Mouse (Mus musculus): ENCODE results near the gene Lrrtm4. TPM values are rescaled to one million over a fixed set of nuclear protein-coding genes. Genes with fewer than 3 reads are reported as not detected.

Lrrtm4 gene
- polyA plus RNA-seq, 1 experiment, result not detected

- no peak overlapping the region for H3K4me3 ChIP-seq (ENCODE audit: low read depth, low read length)
- 53% methylated on average over 1 of the region's 1 CpGs for WGBS
- H3K27me3 ChIP-seq (ENCODE audit: control insufficient read depth, insufficient read depth, low read length), result no peaks in the 10 kb centered on the region
- TF ChIP-seq CTCF (IDR thresholded peaks at IDR 0.05; ENCODE audit: extremely low read depth, insufficient read length, insufficient replicate concordance, low read depth, low read length), result no peak
- TF ChIP-seq POLR2A (IDR thresholded peaks at IDR 0.05; ENCODE audit: low read depth, low read length), result no peak
- H3K36me3 ChIP-seq (ENCODE audit: control insufficient read depth, insufficient read depth, low read length), result no peaks in the 10 kb centered on the region
- H3K27ac ChIP-seq (ENCODE audit: insufficient read depth, low read depth, low read length), result no peak overlapping the region
- no peaks in the 10 kb centered on the region for H3K4me1 ChIP-seq (ENCODE audit: control insufficient read depth, insufficient read depth, insufficient read length, low read length)
Observed at GRCm38 (mm10) chr6:80186791-80187190, 168.1 kb downstream of the Lrrtm4 start.

DNA sequence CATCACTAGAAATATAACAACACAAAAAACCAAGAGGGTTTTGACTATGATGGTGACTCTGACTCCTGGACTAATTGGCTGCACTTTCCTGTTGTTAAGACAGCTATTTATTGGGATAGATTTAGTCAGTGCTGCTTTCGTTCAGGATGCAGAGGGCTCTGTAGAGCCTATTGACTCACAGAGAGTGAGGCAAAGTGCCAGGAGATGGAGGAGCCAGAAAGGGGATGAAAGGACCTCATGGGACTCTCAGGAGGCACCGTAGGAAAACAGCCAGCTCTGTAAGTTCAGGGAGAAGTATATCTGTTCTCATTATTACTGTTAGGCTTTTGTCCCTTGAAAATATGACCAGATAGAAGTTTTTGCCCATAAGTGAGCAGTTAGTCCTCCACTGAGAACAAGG is 190.8 kb downstream of the Lrrtm4 start:
- TF ChIP-seq POLR2A (IDR thresholded peaks at IDR 0.05; ENCODE audit: low read depth, low read length) (no peak), CTCF (IDR thresholded peaks at IDR 0.05; ENCODE audit: extremely low read depth, insufficient read length, insufficient replicate concordance, low read depth, low read length) (no peak)
- Histone ChIP-seq H3K36me3 (ENCODE audit: control insufficient read depth, insufficient read depth, low read length) (no peaks in the 10 kb centered on the region), H3K4me3 (ENCODE audit: low read depth, low read length) (no peak overlapping the region), H3K27me3 (ENCODE audit: control insufficient read depth, insufficient read depth, low read length) (no peaks in the 10 kb centered on the region), H3K4me1 (ENCODE audit: control insufficient read depth, insufficient read depth, insufficient read length, low read length) (no peaks in the 10 kb centered on the region), H3K27ac (ENCODE audit: insufficient read depth, low read depth, low read length) (no peak overlapping the region)
- 55% methylated on average over 2 of the region's 2 CpGs for WGBS

GRCm38 (mm10) chr6:80210281-80210680 is 191.6 kb downstream of the Lrrtm4 start:
- WGBS, result 92% methylated on average over 5 of the region's 5 CpGs
- H3K36me3 ChIP-seq (ENCODE audit: control insufficient read depth, insufficient read depth, low read length), result no peaks in the 10 kb centered on the region
- no peaks in the 10 kb centered on the region for H3K4me1 ChIP-seq (ENCODE audit: control insufficient read depth, insufficient read depth, insufficient read length, low read length)
- H3K27me3 ChIP-seq (ENCODE audit: control insufficient read depth, insufficient read depth, low read length), result no peaks in the 10 kb centered on the region
- H3K4me3 ChIP-seq (ENCODE audit: low read depth, low read length), result no peak overlapping the region
- TF ChIP-seq POLR2A (IDR thresholded peaks at IDR 0.05; ENCODE audit: low read depth, low read length) (no peak), CTCF (IDR thresholded peaks at IDR 0.05; ENCODE audit: extremely low read depth, insufficient read length, insufficient replicate concordance, low read depth, low read length) (no peak)
- H3K27ac ChIP-seq (ENCODE audit: insufficient read depth, low read depth, low read length), result no peak overlapping the region

DNA sequence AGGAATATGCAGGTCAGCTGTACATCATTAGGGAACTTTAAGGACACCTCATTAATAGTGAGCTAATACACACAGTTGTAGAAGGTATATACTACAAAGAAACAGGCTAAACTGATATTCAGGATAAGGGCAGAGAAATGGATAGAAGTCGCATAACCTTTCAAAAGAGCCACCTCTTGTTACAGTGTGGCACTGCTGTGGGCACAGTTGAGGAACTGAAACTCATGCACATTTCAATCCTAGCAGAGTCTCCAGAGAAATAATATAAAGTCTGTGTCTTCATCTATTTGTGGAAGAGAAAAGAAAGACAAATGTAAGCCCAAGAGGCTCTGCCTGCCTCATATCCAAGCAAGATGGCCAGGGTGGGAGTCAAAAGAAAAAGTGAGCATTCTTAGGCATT is 242.9 kb downstream of the Lrrtm4 start:
- WGBS, result 90% methylated on average over 1 of the region's 1 CpGs
- H3K27me3 ChIP-seq (ENCODE audit: control insufficient read depth, insufficient read depth, low read length), result no peaks in the 10 kb centered on the region
- H3K27ac ChIP-seq (ENCODE audit: insufficient read depth, low read depth, low read length), result no peak overlapping the region
- TF ChIP-seq POLR2A (IDR thresholded peaks at IDR 0.05; ENCODE audit: low read depth, low read length) (no peak), CTCF (IDR thresholded peaks at IDR 0.05; ENCODE audit: extremely low read depth, insufficient read length, insufficient replicate concordance, low read depth, low read length) (no peak)
- H3K36me3 ChIP-seq (ENCODE audit: control insufficient read depth, insufficient read depth, low read length), result no peaks in the 10 kb centered on the region
- H3K4me3 ChIP-seq (ENCODE audit: low read depth, low read length), result no peak overlapping the region
- no peaks in the 10 kb centered on the region for H3K4me1 ChIP-seq (ENCODE audit: control insufficient read depth, insufficient read depth, insufficient read length, low read length)

DNA sequence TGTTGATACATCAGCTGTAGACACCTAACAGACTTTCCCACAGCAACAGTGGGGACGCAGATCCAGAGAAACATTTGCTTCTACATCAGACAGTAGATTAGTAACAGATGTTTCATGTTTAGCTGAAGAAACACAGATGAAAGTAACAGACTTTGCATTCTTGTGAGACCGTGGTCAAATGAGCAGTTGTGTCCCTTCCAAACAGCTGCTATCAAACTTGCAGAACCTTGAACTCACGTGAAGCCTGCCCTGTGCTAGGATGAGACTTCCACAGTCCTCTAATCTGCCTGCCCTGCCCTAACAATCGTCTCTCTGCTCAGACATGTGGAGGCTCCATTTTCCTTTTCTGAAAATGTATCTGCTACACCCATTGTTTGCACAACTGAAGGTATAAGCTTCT is 245.3 kb downstream of the Lrrtm4 start:
- H3K4me3 ChIP-seq (ENCODE audit: low read depth, low read length), result no peak overlapping the region
- H3K4me1 ChIP-seq (ENCODE audit: control insufficient read depth, insufficient read depth, insufficient read length, low read length), result no peaks in the 10 kb centered on the region
- H3K36me3 ChIP-seq (ENCODE audit: control insufficient read depth, insufficient read depth, low read length), result no peaks in the 10 kb centered on the region
- H3K27ac ChIP-seq (ENCODE audit: insufficient read depth, low read depth, low read length), result no peak overlapping the region
- TF ChIP-seq CTCF (IDR thresholded peaks at IDR 0.05; ENCODE audit: extremely low read depth, insufficient read length, insufficient replicate concordance, low read depth, low read length) (no peak), POLR2A (IDR thresholded peaks at IDR 0.05; ENCODE audit: low read depth, low read length) (no peak)
- no peaks in the 10 kb centered on the region for H3K27me3 ChIP-seq (ENCODE audit: control insufficient read depth, insufficient read depth, low read length)
- WGBS, result 59% methylated on average over 4 of the region's 4 CpGs

DNA sequence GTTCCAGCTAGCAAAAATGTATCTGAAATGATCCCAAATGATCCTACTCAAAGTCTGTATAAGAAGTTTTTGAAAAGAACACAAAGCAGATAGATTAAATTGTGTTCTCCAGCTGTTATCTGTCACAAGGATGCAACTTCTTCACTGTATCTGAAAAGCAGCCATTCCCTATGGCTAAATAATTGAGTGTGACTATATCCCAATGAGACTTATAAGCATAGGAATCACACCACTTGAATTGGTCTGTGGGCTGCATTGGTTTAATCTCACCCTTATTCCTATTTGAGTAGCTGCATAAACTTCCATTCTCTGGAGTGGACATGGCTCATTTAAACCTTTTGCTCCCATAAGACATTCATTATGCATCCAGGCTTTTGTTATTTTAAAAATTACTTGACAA is 245.9 kb downstream of the Lrrtm4 start:
- H3K27ac ChIP-seq (ENCODE audit: insufficient read depth, low read depth, low read length), result no peak overlapping the region
- no peak overlapping the region for H3K4me3 ChIP-seq (ENCODE audit: low read depth, low read length)
- H3K36me3 ChIP-seq (ENCODE audit: control insufficient read depth, insufficient read depth, low read length), result no peaks in the 10 kb centered on the region
- TF ChIP-seq CTCF (IDR thresholded peaks at IDR 0.05; ENCODE audit: extremely low read depth, insufficient read length, insufficient replicate concordance, low read depth, low read length), result no peak
- no peak for TF ChIP-seq POLR2A (IDR thresholded peaks at IDR 0.05; ENCODE audit: low read depth, low read length)
- H3K27me3 ChIP-seq (ENCODE audit: control insufficient read depth, insufficient read depth, low read length), result no peaks in the 10 kb centered on the region
- no peaks in the 10 kb centered on the region for H3K4me1 ChIP-seq (ENCODE audit: control insufficient read depth, insufficient read depth, insufficient read length, low read length)

DNA sequence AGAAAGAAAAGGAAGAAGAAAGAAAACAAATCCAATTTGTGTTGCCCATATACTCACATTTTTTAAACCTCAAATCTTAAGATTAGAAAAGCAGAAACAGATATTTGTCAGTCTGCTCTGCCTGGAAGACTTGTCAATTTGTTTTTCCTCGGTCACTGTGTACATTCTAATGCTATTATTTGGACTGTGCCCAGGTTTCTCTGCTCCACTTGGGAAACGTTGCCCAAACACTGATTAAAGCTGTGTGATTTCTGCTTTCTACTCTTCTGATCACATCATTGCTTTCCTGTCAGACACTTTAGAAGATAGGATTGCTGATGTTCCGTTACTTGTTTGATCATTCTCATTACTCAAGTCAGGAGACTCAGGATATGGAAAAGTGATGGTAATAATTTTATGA is 247.1 kb downstream of the Lrrtm4 start:
- no peak overlapping the region for H3K4me3 ChIP-seq (ENCODE audit: low read depth, low read length)
- no peak for TF ChIP-seq CTCF (IDR thresholded peaks at IDR 0.05; ENCODE audit: extremely low read depth, insufficient read length, insufficient replicate concordance, low read depth, low read length)
- no peak for TF ChIP-seq POLR2A (IDR thresholded peaks at IDR 0.05; ENCODE audit: low read depth, low read length)
- no peaks in the 10 kb centered on the region for H3K27me3 ChIP-seq (ENCODE audit: control insufficient read depth, insufficient read depth, low read length)
- no peak overlapping the region for H3K27ac ChIP-seq (ENCODE audit: insufficient read depth, low read depth, low read length)
- 30% methylated on average over 3 of the region's 3 CpGs for WGBS
- H3K36me3 ChIP-seq (ENCODE audit: control insufficient read depth, insufficient read depth, low read length), result no peaks in the 10 kb centered on the region
- H3K4me1 ChIP-seq (ENCODE audit: control insufficient read depth, insufficient read depth, insufficient read length, low read length), result no peaks in the 10 kb centered on the region

DNA sequence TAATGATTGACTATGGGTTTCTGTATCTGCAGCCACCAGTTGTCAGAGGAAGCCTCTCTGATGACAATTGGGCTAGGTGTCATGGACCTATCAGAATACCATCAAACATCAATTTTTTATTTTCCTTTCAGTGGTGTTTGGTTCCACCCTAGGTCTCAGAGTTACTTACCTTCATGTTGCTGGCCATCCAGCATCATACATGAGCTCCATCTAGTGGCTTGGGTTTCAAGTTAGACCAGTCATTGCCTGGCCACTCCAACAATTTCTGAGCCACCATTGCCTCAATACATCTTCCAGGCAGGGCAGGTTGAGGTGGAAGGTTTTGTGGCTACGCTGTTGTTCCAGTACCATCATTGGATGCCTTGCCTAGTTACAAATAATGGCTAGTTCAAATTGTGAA is 268.3 kb downstream of the Lrrtm4 start:
- no peak for TF ChIP-seq CTCF (IDR thresholded peaks at IDR 0.05; ENCODE audit: extremely low read depth, insufficient read length, insufficient replicate concordance, low read depth, low read length)
- no peak for TF ChIP-seq POLR2A (IDR thresholded peaks at IDR 0.05; ENCODE audit: low read depth, low read length)
- Histone ChIP-seq H3K27me3 (ENCODE audit: control insufficient read depth, insufficient read depth, low read length) (no peaks in the 10 kb centered on the region), H3K4me3 (ENCODE audit: low read depth, low read length) (no peak overlapping the region), H3K36me3 (ENCODE audit: control insufficient read depth, insufficient read depth, low read length) (no peaks in the 10 kb centered on the region), H3K27ac (ENCODE audit: insufficient read depth, low read depth, low read length) (no peak overlapping the region), H3K4me1 (ENCODE audit: control insufficient read depth, insufficient read depth, insufficient read length, low read length) (no peaks in the 10 kb centered on the region)
- 93% methylated on average over 1 of the region's 1 CpGs for WGBS
